Mouse (Mus musculus) liver, embryonic 16.5 days (tissue): ENCODE data around the gene Hmgcr. TPM values are rescaled to one million over a fixed set of nuclear protein-coding genes. Genes with fewer than 3 reads are reported as not detected.

Source experiments
- ATAC-seq: fragments of 200-750 bp; cut with Nextera tagmentation; 2 replicates; pipeline ENCODE4 v1.8.0; 2017; ENCODE audit warnings: low read depth, mild to moderate bottlenecking, moderate number of reproducible peaks, moderate library complexity
- H3K27ac ChIP-seq: fragments of 300-500 bp; sonication (generic); 2 replicates; pipeline ENCODE4 v1.5.1; 2014; ENCODE audit warnings: mild to moderate bottlenecking, low read length
- H3K27me3 ChIP-seq: fragments of 300-500 bp; sonication (generic); 2 replicates; pipeline ENCODE4 v1.6.1; 2014; ENCODE audit warnings: low read depth, low read length, mixed read lengths; ENCODE audit not compliant: control insufficient read depth, insufficient read depth
- H3K36me3 ChIP-seq: fragments of 300-500 bp; sonication (generic); 2 replicates; pipeline ENCODE4 v1.6.1; 2014; ENCODE audit warnings: mild to moderate bottlenecking; ENCODE audit not compliant: control insufficient read depth, insufficient read depth
- H3K4me1 ChIP-seq: fragments of 300-500 bp; sonication (generic); 2 replicates; pipeline ENCODE4 v1.6.1; 2014; ENCODE audit warnings: low read depth, low read length, mixed read lengths; ENCODE audit not compliant: control insufficient read depth
- H3K4me2 ChIP-seq: fragments of 300-500 bp; sonication (generic); 2 replicates; pipeline ENCODE4 v1.6.1; 2014; ENCODE audit warnings: low read depth, low read length, mixed read lengths
- H3K4me3 ChIP-seq: fragments of 300-500 bp; sonication (generic); 2 replicates; pipeline ENCODE4 v1.5.1; 2014; ENCODE audit warnings: low read depth, mild to moderate bottlenecking, low read length
- H3K9ac ChIP-seq: fragments of 300-500 bp; sonication (generic); 2 replicates; pipeline ENCODE4 v1.6.1; 2014; ENCODE audit warnings: low read depth, low read length
- H3K9me3 ChIP-seq: fragments of 300-500 bp; sonication (generic); replicated peaks from 2 replicates; pipeline ENCODE4 v1.6.1; 2016; ENCODE audit warnings: low read length; ENCODE audit not compliant: control insufficient read depth
- WGBS: fragments of 180-500 bp; shearing (Covaris S2); extraction: QIAGEN DNeasy Blood & Tissue Kit; methylation state at CpG from one replicate; pipeline ENCODE4 v1.1.7; 2014; ENCODE audit not compliant: insufficient replicate concordance; 5-methylcytosine and 5-hydroxymethylcytosine counted together
- polyA plus RNA-seq: library from polyadenylated mRNA; unstranded; fragments of >200 nt; fragmentation: Nextera tagmentation; extraction: Ambion mirVana; gene quantifications from 2 replicates; pipeline ENCODE4 v1.2.1, GENCODE M21; 2015

Hmgcr gene
- polyA plus RNA-seq, 1 experiment from 2014 or later = 98.2 TPM

DNA sequence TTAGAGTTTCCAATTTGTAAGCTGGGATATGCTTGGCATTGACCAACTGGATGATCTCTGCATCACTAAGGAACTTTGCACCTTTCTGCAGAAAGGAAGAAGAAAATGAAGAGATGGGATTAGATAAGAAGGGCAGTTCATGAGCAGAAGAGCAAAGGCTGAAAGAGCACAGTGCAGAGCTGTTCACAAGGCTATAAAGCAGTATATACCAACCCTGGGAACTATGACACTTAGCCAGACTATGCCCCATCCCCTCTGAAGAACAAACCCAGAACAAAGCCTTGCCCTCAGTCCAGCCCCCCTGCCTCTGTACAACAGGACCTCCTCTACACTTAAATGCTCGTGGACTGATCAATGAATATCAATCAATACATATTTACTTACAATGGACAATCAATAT, 14.1 kb downstream of the Hmgcr start:
- H3K36me3 ChIP-seq = peaks cover 74% of the 10 kb centered on the region
- H3K9me3 ChIP-seq = no peaks in the 10 kb centered on the region
- H3K9ac ChIP-seq = no peak overlapping the region
- no peak overlapping the region for H3K4me3 ChIP-seq
- 68% methylated on average over 1 of the region's 1 CpGs for WGBS
- H3K27ac ChIP-seq = no peak overlapping the region
- H3K4me2 ChIP-seq = no peak overlapping the region
- no peak for ATAC-seq
- no peaks in the 10 kb centered on the region; the same call in 1 of the 2 replicates for H3K4me1 ChIP-seq
- no peaks in the 10 kb centered on the region for H3K27me3 ChIP-seq

DNA sequence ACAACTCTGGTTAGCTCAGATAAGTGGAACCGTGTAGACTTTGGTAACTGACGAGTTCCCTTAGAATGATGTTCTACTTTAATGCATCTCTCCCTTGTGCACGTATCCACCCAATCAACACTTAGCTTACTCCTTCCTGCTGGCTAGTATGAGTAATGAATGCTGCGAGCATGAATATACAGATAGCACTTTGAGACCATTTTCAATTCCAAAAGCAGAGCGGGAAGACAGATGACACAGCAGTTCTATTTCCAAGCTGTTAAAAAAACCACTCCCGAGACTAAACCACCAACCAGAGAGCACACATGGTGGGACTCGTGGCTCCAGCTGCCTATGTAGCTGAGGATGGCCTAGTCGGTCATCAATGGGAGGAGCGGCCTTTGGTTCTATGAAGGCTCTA, 17.7 kb downstream of the Hmgcr start:
- H3K27me3 ChIP-seq = no peaks in the 10 kb centered on the region
- no peak overlapping the region for H3K9ac ChIP-seq
- H3K36me3 ChIP-seq = peaks cover 71% of the 10 kb centered on the region
- H3K4me1 ChIP-seq = no peaks in the 10 kb centered on the region; the same call in 1 of the 2 replicates
- ATAC-seq = no peak
- WGBS = 61% methylated on average over 9 of the region's 9 CpGs
- no peak overlapping the region for H3K27ac ChIP-seq
- no peak overlapping the region for H3K4me2 ChIP-seq
- H3K4me3 ChIP-seq = no peak overlapping the region
- no peaks in the 10 kb centered on the region for H3K9me3 ChIP-seq

DNA sequence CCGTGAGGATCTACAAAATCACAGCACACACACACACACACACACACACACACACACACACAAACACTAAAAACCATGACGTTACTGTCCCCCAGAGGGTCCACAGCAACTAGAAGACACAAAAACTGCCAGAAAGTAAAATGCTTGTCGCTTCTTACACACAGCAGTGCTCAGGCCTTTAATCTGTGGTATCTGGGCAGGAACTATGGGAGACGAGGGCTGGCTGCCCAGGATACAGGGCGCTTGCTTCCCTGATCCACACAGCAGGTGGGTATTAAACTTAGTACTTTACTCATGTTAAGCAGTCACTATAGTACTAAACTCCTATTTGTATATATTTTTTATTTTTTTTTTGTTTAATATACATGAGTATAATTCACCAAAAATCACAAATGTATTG, 24.9 kb downstream of the Hmgcr start:
- Histone ChIP-seq H3K27ac (no peak overlapping the region), H3K4me1 (no peaks in the 10 kb centered on the region), H3K4me2 (no peak overlapping the region), H3K9me3 (no peaks in the 10 kb centered on the region), H3K36me3 (peaks cover 14% of the 10 kb centered on the region), H3K27me3 (no peaks in the 10 kb centered on the region), H3K9ac (no peak overlapping the region), H3K4me3 (no peak overlapping the region)
- 55% methylated on average over 5 of the region's 5 CpGs for WGBS
- ATAC-seq = no peak

DNA sequence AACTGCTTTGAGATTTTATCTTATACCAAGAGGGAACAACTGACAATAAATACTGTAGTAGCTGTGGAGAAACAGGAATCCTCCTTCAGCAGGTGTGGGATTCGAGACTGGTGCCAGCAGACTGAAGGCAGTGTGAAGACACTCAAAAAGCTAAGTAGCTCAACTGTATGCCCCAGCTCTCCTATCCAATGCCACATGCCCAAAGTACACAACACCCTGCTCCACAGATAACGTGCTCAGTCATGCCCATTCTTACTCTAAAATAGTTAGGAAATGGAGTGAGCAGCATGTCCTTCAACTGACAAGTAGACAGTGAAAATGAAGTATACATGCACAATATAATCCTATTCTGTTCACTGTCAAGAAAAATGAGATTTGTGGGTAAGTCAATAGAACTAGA, 26.6 kb downstream of the Hmgcr start:
- H3K4me1 ChIP-seq = no peaks in the 10 kb centered on the region
- 52% methylated on average over 2 of the region's 2 CpGs for WGBS
- H3K36me3 ChIP-seq = peaks cover 1% of the 10 kb centered on the region
- no peak for ATAC-seq
- no peak overlapping the region for H3K27ac ChIP-seq
- no peak overlapping the region for H3K9ac ChIP-seq
- H3K4me2 ChIP-seq = no peak overlapping the region
- no peaks in the 10 kb centered on the region for H3K9me3 ChIP-seq
- H3K4me3 ChIP-seq = no peak overlapping the region
- no peaks in the 10 kb centered on the region for H3K27me3 ChIP-seq

DNA sequence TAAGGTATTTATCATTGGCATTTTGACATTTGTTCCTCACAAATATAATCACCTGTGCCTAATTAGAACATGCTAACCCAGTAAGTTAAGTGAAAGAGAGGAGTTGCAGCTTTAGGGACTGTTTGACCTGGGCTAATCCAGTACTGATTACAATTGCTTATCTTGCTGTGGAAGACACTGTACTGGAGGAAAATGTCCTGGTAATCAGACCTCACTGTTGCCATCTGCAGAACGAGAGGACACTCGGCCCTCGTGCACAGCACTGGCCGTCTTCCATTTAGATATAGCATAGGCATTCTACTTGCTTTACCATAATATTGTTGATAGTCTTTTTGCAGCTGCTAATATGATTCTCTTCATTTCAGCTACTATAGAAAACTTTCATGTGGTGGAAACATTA, 40.3 kb downstream of the Hmgcr start:
- Histone ChIP-seq H3K9me3 (no peaks in the 10 kb centered on the region), H3K9ac (no peak overlapping the region), H3K27me3 (no peaks in the 10 kb centered on the region), H3K27ac (no peak overlapping the region), H3K36me3 (peaks cover 16% of the 10 kb centered on the region), H3K4me2 (no peak overlapping the region), H3K4me1 (no peaks in the 10 kb centered on the region), H3K4me3 (no peak overlapping the region)
- ATAC-seq = 0 out of 2 replicates have a peak, but pooled peaks have one; percentile 32
- WGBS = 40% methylated on average over 4 of the region's 4 CpGs

DNA sequence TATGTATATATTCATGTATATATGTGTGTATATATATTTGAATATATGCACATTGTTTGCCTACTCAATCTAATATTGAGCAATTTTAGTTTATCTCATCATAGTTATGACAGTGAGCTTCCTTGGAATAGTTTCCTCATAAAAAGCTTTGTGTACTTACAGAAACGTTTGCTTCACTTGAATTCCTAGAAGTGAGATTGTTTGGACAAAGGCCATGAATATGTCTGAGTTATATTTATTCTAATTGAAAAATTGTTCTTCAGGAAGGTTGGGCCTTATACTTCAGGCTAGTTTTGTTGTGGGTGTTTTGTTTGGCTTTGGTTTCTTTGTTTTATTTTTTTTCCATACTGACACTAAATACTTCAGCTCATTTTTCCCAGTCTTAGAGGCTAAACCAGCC, 49.8 kb downstream of the Hmgcr start:
- Histone ChIP-seq H3K9ac (no peak overlapping the region), H3K4me1 (no peaks in the 10 kb centered on the region), H3K27ac (no peak overlapping the region), H3K9me3 (no peaks in the 10 kb centered on the region), H3K36me3 (peaks cover 4% of the 10 kb centered on the region), H3K4me3 (no peak overlapping the region), H3K4me2 (no peak overlapping the region), H3K27me3 (no peaks in the 10 kb centered on the region)
- whole genome bisulfite sequencing = 52% methylated on average over 1 of the region's 1 CpGs
- ATAC-seq = no peak

DNA sequence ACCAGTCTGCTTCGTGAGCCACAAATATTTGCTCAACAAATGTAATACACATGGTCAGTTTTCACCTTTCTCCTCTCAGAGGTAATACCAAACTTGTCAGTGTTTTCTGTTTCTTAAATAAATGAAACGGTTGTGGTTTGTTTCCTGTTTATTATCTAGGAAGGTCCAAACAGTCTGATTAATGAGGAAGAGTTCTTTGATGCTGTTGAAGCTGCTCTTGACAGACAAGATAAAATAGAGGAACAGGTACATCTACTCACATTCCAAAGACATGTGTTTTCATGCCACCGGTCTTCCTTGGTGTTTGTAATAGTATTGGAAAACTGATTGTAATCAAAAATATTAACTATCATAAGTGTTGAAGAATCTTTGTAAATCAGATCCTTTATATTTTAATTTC, 56.1 kb downstream of the Hmgcr start:
- Histone ChIP-seq H3K27me3 (no peaks in the 10 kb centered on the region), H3K9me3 (no peaks in the 10 kb centered on the region), H3K4me3 (no peak overlapping the region), H3K4me2 (no peak overlapping the region), H3K9ac (no peak overlapping the region), H3K27ac (no peak overlapping the region), H3K4me1 (no peaks in the 10 kb centered on the region), H3K36me3 (peaks cover 4% of the 10 kb centered on the region)
- 59% methylated on average over 3 of the region's 3 CpGs for WGBS
- no peak for ATAC-seq

DNA sequence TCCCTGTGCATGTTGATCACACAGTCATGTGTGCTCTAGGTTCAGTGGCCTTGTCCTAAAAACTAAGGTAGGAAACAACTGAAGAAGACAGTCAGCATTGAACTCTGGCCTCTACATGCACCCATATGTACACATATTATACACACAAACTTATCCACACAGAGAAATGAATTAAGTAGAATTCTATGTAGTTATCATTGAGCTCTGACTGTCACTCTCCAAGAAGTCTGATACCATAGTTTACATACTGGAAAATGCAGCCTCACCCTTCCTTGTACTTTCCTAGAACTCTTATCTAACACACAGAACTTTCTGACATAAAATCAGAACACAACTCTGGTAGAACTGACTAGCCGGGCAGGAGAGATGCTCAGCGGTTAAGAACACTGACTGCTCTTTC, 66.5 kb downstream of the Hmgcr start:
- Histone ChIP-seq H3K9ac (no peak overlapping the region), H3K4me1 (no peaks in the 10 kb centered on the region), H3K4me2 (no peak overlapping the region), H3K27me3 (no peaks in the 10 kb centered on the region), H3K36me3 (peaks cover 6% of the 10 kb centered on the region), H3K27ac (no peak overlapping the region), H3K9me3 (no peaks in the 10 kb centered on the region), H3K4me3 (no peak overlapping the region)
- ATAC-seq = no peak
- WGBS = 51% methylated on average over 2 of the region's 2 CpGs

DNA sequence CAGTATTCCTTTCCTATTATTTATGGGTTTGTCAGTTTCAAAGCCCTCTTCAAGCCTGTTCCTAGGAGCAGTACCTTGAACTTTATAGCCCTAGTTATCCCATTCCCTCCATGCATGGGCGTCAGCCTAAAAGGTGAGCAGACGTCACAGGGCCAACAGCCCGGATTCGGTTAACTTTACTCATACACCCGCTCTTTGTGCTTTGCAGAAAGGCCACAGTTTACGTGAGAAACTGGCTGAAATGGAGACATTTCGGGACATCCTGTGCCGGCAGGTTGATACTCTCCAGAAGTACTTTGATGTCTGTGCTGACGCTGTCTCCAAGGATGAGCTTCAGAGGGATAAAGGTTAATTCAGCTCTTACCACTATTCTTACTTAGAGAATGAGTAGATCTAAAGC, 71.6 kb downstream of the Hmgcr start:
- Histone ChIP-seq H3K27ac (no peak overlapping the region), H3K4me2 (no peak overlapping the region), H3K4me1 (no peaks in the 10 kb centered on the region), H3K9ac (no peak overlapping the region), H3K9me3 (no peaks in the 10 kb centered on the region), H3K4me3 (no peak overlapping the region), H3K36me3 (peaks cover 5% of the 10 kb centered on the region), H3K27me3 (no peaks in the 10 kb centered on the region)
- no peak for ATAC-seq
- WGBS = 85% methylated on average over 9 of the region's 9 CpGs
